Mouse (Mus musculus): ENCODE data around the gene Dapp1. TPM values are rescaled to one million over a fixed set of nuclear protein-coding genes. Genes with fewer than 3 reads are reported as not detected.

Gene Dapp1
- polyA plus RNA-seq, 1 experiment: 9.9 TPM

GRCm38 (mm10) chr3:137957864-137958263 lies 23.5 kb downstream of the Dapp1 start:
- Histone ChIP-seq H3K4me3 (ENCODE audit: low read depth, low read length) (no peak overlapping the region), H3K9ac (ENCODE audit: low read depth, poor library complexity, severe bottlenecking) (no peak overlapping the region), H3K27ac (ENCODE audit: insufficient read depth, low read length) (no peak overlapping the region), H3K27me3 (ENCODE audit: control insufficient read depth, insufficient read depth, low read length, poor library complexity, severe bottlenecking) (no peaks in the 10 kb centered on the region), H3K36me3 (ENCODE audit: control insufficient read depth, insufficient read depth, low read length, poor library complexity, severe bottlenecking) (no peaks in the 10 kb centered on the region), H3K9me3 (replicated peaks; ENCODE audit: control insufficient read depth, insufficient read depth, low read length, poor library complexity, severe bottlenecking) (no peaks in the 10 kb centered on the region), H3K4me1 (ENCODE audit: control insufficient read depth, insufficient read depth, low read length) (peaks cover 5% of the 10 kb centered on the region)
- no peak for TF ChIP-seq EP300 (IDR thresholded peaks at IDR 0.05; ENCODE audit: insufficient read depth, low read depth, low read length)
- TF ChIP-seq POLR2A (IDR thresholded peaks at IDR 0.05; ENCODE audit: insufficient read depth, low read length): no peak
- no peak for TF ChIP-seq CTCF (IDR thresholded peaks at IDR 0.05; ENCODE audit: low read depth, low read length)

DNA sequence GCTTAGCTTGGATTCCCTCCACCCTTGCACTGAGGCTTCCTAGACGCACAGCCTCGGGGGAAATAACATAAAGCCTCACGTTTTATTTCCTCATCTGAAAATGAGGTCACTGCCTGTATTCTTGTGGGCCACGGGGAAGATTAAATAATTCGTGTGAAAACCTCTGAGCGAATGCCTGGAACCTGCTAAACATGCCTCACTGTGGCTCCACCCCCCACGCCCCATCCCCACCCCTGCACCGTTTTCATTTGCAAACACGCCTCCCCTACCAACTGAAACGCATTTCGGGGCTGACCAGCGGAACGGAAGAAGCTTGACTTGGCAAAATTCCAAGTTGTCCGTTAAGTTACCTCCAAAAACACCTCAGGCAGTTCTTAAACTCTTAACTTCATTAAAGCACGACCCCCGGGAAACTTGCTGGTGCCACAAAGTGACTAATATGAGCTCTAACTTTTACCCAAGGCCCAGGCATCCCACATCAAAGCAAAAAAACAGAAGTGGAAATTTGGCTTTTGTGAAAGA lies 25.7 kb downstream of the Dapp1 start:
- H3K9ac ChIP-seq (ENCODE audit: low read depth, poor library complexity, severe bottlenecking): peak overlapping the region; percentile 71
- H3K4me3 ChIP-seq (ENCODE audit: low read depth, low read length): peak overlapping the region; percentile 45
- H3K9me3 ChIP-seq (replicated peaks; ENCODE audit: control insufficient read depth, insufficient read depth, low read length, poor library complexity, severe bottlenecking): no peaks in the 10 kb centered on the region
- H3K4me1 ChIP-seq (ENCODE audit: control insufficient read depth, insufficient read depth, low read length): peaks cover 9% of the 10 kb centered on the region
- TF ChIP-seq POLR2A (IDR thresholded peaks at IDR 0.05; ENCODE audit: insufficient read depth, low read length) (no peak), CTCF (IDR thresholded peaks at IDR 0.05; ENCODE audit: low read depth, low read length) (no peak), EP300 (IDR thresholded peaks at IDR 0.05; ENCODE audit: insufficient read depth, low read depth, low read length) (no peak)
- H3K36me3 ChIP-seq (ENCODE audit: control insufficient read depth, insufficient read depth, low read length, poor library complexity, severe bottlenecking): no peaks in the 10 kb centered on the region
- no peaks in the 10 kb centered on the region for H3K27me3 ChIP-seq (ENCODE audit: control insufficient read depth, insufficient read depth, low read length, poor library complexity, severe bottlenecking)
- H3K27ac ChIP-seq (ENCODE audit: insufficient read depth, low read length): peak overlapping the region; percentile 77

DNA sequence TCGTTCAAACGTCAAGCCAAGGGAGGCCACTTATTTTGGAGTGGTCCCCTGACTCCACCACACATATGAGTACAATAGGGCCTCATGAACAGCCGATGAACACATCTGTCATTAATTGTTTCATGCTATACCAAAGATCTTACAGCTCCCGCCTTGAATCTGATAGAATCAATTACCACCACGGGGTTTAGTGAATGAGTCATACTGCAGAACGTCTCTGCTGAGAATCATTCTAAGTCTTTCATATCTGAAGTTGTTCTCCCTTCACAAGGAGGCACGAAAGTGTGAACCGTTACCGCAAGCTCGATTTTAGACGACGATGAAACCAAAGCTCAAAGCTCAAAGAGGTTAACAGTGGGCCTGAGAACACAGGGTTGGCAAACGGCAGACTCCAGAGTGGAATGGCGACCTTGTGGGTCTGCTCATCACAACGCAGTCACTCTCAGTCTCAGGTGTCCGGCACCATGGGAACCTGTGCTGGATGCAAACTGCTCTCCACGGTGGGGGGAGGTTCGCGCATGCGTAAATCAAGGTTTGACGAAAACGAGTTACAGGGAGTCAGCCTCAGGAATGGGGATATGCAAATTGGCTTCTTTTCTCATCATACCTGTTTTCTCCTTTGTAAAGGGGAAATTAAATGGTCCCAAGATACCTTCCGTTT lies 27.0 kb downstream of the Dapp1 start:
- H3K36me3 ChIP-seq (ENCODE audit: control insufficient read depth, insufficient read depth, low read length, poor library complexity, severe bottlenecking): no peaks in the 10 kb centered on the region; the same call in 1 of the 2 replicates
- no peaks in the 10 kb centered on the region for H3K9me3 ChIP-seq (replicated peaks; ENCODE audit: control insufficient read depth, insufficient read depth, low read length, poor library complexity, severe bottlenecking)
- TF ChIP-seq POLR2A (IDR thresholded peaks at IDR 0.05; ENCODE audit: insufficient read depth, low read length) (no peak), EP300 (IDR thresholded peaks at IDR 0.05; ENCODE audit: insufficient read depth, low read depth, low read length) (0 out of 2 replicates have a peak, but pooled peaks have one; percentile 38)
- H3K9ac ChIP-seq (ENCODE audit: low read depth, poor library complexity, severe bottlenecking): peak overlapping the region; percentile 71; the same call in 1 of the 2 replicates
- peak overlapping the region; percentile 51 for H3K4me3 ChIP-seq (ENCODE audit: low read depth, low read length)
- no peaks in the 10 kb centered on the region for H3K27me3 ChIP-seq (ENCODE audit: control insufficient read depth, insufficient read depth, low read length, poor library complexity, severe bottlenecking)
- H3K27ac ChIP-seq (ENCODE audit: insufficient read depth, low read length): peak overlapping the region; percentile 50
- peaks cover 13% of the 10 kb centered on the region for H3K4me1 ChIP-seq (ENCODE audit: control insufficient read depth, insufficient read depth, low read length)

DNA sequence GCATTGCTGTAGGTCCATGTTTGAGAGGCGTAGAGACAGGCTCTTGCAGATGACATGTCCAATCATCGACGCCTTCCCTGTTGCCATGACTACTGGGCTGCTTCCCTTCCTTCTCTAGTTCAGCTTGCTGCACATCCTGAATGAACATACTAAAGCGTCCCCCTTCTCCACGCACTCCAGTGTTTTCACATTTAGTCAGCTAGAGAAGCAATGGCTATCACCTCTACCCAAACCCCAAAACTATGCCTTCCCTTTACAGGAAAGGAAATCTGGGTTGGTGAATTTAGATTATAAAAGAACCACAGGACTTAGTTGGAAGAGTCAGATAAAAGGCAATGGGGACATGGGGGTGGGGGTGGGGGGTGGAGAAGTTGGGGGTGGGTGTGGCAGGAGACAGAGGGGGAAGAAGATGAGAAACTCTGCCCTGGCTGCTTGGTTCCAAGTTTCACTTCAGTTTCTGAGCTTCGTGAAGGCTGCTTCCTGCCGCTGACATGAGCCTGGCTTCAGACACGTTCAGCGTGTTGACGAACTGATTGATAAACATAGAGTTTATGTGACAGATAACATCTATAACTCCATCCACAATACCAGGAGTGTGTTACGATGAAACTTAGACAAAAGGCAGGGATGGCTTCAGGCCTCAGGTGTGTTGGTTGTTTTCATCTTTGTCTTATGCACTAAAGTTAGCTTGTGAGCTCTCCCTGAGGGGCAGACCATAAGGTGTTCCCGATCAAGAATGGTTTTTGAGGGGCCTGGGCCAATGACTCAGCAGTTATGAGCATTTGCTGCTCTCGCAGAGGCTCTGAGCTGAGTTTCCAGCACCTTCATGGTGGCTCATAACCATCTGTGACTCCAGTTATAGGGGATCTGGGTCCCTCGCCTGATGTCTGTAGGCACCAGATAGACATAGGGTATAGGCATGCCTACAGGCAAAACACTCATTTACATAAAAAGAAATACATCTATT lies 28.1 kb downstream of the Dapp1 start:
- no peak overlapping the region for H3K9ac ChIP-seq (ENCODE audit: low read depth, poor library complexity, severe bottlenecking)
- H3K4me3 ChIP-seq (ENCODE audit: low read depth, low read length): no peak overlapping the region
- peaks cover 13% of the 10 kb centered on the region for H3K4me1 ChIP-seq (ENCODE audit: control insufficient read depth, insufficient read depth, low read length)
- peak overlapping the region; percentile 34 for H3K27ac ChIP-seq (ENCODE audit: insufficient read depth, low read length)
- no peaks in the 10 kb centered on the region for H3K9me3 ChIP-seq (replicated peaks; ENCODE audit: control insufficient read depth, insufficient read depth, low read length, poor library complexity, severe bottlenecking)
- H3K36me3 ChIP-seq (ENCODE audit: control insufficient read depth, insufficient read depth, low read length, poor library complexity, severe bottlenecking): no peaks in the 10 kb centered on the region; the same call in 1 of the 2 replicates
- no peaks in the 10 kb centered on the region for H3K27me3 ChIP-seq (ENCODE audit: control insufficient read depth, insufficient read depth, low read length, poor library complexity, severe bottlenecking)
- TF ChIP-seq POLR2A (IDR thresholded peaks at IDR 0.05; ENCODE audit: insufficient read depth, low read length) (no peak), CTCF (IDR thresholded peaks at IDR 0.05; ENCODE audit: low read depth, low read length) (no peak), EP300 (IDR thresholded peaks at IDR 0.05; ENCODE audit: insufficient read depth, low read depth, low read length) (no peak)

DNA sequence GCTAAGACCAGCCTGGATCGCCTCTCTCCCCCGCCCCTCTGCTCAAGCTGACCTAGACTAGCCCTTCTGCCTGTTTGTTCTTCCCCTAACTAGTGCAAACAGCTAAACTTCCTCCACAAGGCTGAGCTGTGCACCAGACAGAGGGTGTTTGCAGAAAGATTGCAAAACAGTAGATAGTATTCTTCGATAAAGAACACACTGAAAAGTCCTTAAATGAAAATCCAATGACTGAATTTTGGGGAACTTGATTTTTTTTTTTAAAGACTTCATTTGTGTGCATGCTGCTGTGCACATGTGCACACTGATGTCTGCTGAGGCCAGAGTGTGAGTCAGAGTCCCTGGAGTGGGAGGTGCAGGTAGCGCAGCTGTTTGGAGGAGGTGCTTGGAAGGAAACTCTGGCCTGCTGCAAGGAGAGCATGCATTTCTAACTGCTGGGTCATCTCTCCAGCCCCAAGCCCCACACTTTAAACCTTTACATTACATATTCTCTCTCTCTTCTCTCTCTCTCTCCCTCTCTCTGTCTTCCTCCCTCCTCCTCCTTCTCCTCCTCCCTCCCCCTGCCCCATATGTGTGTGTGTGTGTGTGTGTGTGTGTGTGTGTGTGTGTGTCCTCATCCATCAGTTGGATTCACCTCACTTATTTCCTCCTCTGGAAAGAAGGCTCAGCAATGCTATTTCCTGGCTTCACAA lies 29.0 kb downstream of the Dapp1 start:
- H3K4me1 ChIP-seq (ENCODE audit: control insufficient read depth, insufficient read depth, low read length): peaks cover 13% of the 10 kb centered on the region
- H3K36me3 ChIP-seq (ENCODE audit: control insufficient read depth, insufficient read depth, low read length, poor library complexity, severe bottlenecking): no peaks in the 10 kb centered on the region; the same call in 1 of the 2 replicates
- no peaks in the 10 kb centered on the region for H3K9me3 ChIP-seq (replicated peaks; ENCODE audit: control insufficient read depth, insufficient read depth, low read length, poor library complexity, severe bottlenecking)
- TF ChIP-seq CTCF (IDR thresholded peaks at IDR 0.05; ENCODE audit: low read depth, low read length) (no peak), POLR2A (IDR thresholded peaks at IDR 0.05; ENCODE audit: insufficient read depth, low read length) (no peak), EP300 (IDR thresholded peaks at IDR 0.05; ENCODE audit: insufficient read depth, low read depth, low read length) (0 out of 2 replicates have a peak, but pooled peaks have one; percentile 28)
- no peak overlapping the region for H3K9ac ChIP-seq (ENCODE audit: low read depth, poor library complexity, severe bottlenecking)
- no peaks in the 10 kb centered on the region for H3K27me3 ChIP-seq (ENCODE audit: control insufficient read depth, insufficient read depth, low read length, poor library complexity, severe bottlenecking)
- H3K4me3 ChIP-seq (ENCODE audit: low read depth, low read length): no peak overlapping the region
- peak overlapping the region; percentile 23 for H3K27ac ChIP-seq (ENCODE audit: insufficient read depth, low read length)

Data from ES-Bruce4 (cell line).